Mouse (Mus musculus) lung, postnatal 0 days (tissue): ENCODE data around the gene Ddr1. TPM values are rescaled to one million over a fixed set of nuclear protein-coding genes. Genes with fewer than 3 reads are reported as not detected.

Source experiments
- ATAC-seq: fragments of 200-750 bp; cut with Nextera tagmentation; 2 replicates; pipeline ENCODE4 v1.8.0; 2017; ENCODE audit warnings: moderate library complexity
- DNase-seq: peaks from one replicate; pipeline ENCODE4 v3.0.0-alpha.2; 2016; ENCODE audit warnings: low spot score
- H3K27ac ChIP-seq: fragments of 300-500 bp; sonication (generic); 2 replicates; pipeline ENCODE4 v1.5.1; 2014; ENCODE audit warnings: antibody characterized with exemption, mild to moderate bottlenecking, low read length, mixed read lengths
- H3K27me3 ChIP-seq: fragments of 300-500 bp; sonication (generic); replicated peaks from 2 replicates; pipeline ENCODE4 v1.6.1; 2014; ENCODE audit warnings: low read length, mixed read lengths; ENCODE audit not compliant: insufficient read depth
- H3K36me3 ChIP-seq: fragments of 300-500 bp; sonication (generic); 2 replicates; pipeline ENCODE4 v1.6.1; 2014; ENCODE audit warnings: low read length, mixed read lengths; ENCODE audit not compliant: insufficient read depth
- H3K4me1 ChIP-seq: fragments of 300-500 bp; sonication (generic); 2 replicates; pipeline ENCODE4 v1.6.1; 2014; ENCODE audit warnings: antibody characterized with exemption, low read depth, low read length, mixed read lengths; ENCODE audit not compliant: insufficient read depth
- H3K4me2 ChIP-seq: fragments of 300-500 bp; sonication (generic); replicated peaks from 2 replicates; pipeline ENCODE4 v1.6.1; 2014; ENCODE audit warnings: low read depth, mild to moderate bottlenecking, low read length, moderate library complexity, mixed read lengths
- H3K4me3 ChIP-seq: fragments of 300-500 bp; sonication (generic); 2 replicates; pipeline ENCODE4 v1.5.1; 2014; ENCODE audit warnings: low read depth, low read length
- H3K9ac ChIP-seq: fragments of 300-500 bp; sonication (generic); replicated peaks from 2 replicates; pipeline ENCODE4 v1.6.1; 2014; ENCODE audit warnings: low read depth, mild to moderate bottlenecking
- H3K9me3 ChIP-seq: fragments of 300-500 bp; sonication (generic); 2 replicates; pipeline ENCODE4 v1.6.1; 2016; ENCODE audit warnings: low read length, mixed read lengths
- CTCF ChIP-seq: IDR thresholded peaks from 2 replicates; pipeline ENCODE4 v1.5.1; 2016; ENCODE audit warnings: antibody characterized with exemption, mild to moderate bottlenecking
- EP300 ChIP-seq: IDR thresholded peaks from 2 replicates; pipeline ENCODE4 v1.6.1; 2016; ENCODE audit warnings: antibody characterized with exemption, mild to moderate bottlenecking, control low read depth
- WGBS: fragments of 180-500 bp; shearing (Covaris S2); extraction: QIAGEN DNeasy Blood & Tissue Kit; methylation state at CpG from one replicate; pipeline ENCODE4 v1.1.7; 2014; 5-methylcytosine and 5-hydroxymethylcytosine counted together
- polyA plus RNA-seq: library from polyadenylated mRNA; unstranded; fragments of >200 nt; fragmentation: Nextera tagmentation; extraction: Ambion mirVana; gene quantifications from 2 replicates; pipeline ENCODE4 v1.2.1, GENCODE M21; 2015

The Ddr1 gene
- polyA plus RNA-seq, 1 experiment from 2014 or later: 64.2 TPM

- 9% methylated on average over 15 of the region's 16 CpGs for WGBS
These were observed 6.5 kb downstream of the Ddr1 start for GRCm38 (mm10) chr17:35697759-35698500.

GRCm38 (mm10) chr17:35697429-35697758 is 7.0 kb downstream of the Ddr1 start:
- H3K27ac ChIP-seq: peak overlapping the region; percentile 75
- 0 out of 2 replicates have a peak overlapping the region, but pooled peaks have one; percentile 4 for H3K4me3 ChIP-seq
- no peaks in the 10 kb centered on the region for H3K27me3 ChIP-seq
- no peak for TF ChIP-seq EP300
- no peak for TF ChIP-seq CTCF
- H3K9ac ChIP-seq: 0 out of 2 replicates have a peak overlapping the region, but pooled peaks have one; percentile 23
- DNase-seq (no peak), ATAC-seq (no peak)
- WGBS: 13% methylated on average over 1 of the region's 1 CpGs
- peaks cover 8% of the 10 kb centered on the region; the same call in 1 of the 2 replicates for H3K36me3 ChIP-seq
- H3K9me3 ChIP-seq: no peaks in the 10 kb centered on the region
- H3K4me2 ChIP-seq: peak overlapping the region; percentile 56
- peaks cover 11% of the 10 kb centered on the region; the same call in 1 of the 2 replicates for H3K4me1 ChIP-seq

More at GRCm38 (mm10) chr17:35697759-35698500, 6.5 kb downstream of the Ddr1 start:
- Histone ChIP-seq H3K27me3 (no peaks in the 10 kb centered on the region), H3K9ac (0 out of 2 replicates have a peak overlapping the region, but pooled peaks have one; percentile 23), H3K4me2 (peak overlapping the region; percentile 56), H3K4me3 (peak overlapping the region; percentile 4; the same call in 1 of the 2 replicates), H3K4me1 (peaks cover 11% of the 10 kb centered on the region; the same call in 1 of the 2 replicates), H3K9me3 (no peaks in the 10 kb centered on the region), H3K27ac (peak overlapping the region; percentile 75), H3K36me3 (peaks cover 3% of the 10 kb centered on the region; the same call in 1 of the 2 replicates)
- TF ChIP-seq EP300 (no peak), CTCF (no peak)
- DNase-seq (peak; percentile 71), ATAC-seq (peak; percentile 37)

- peak; percentile 42; the same call in 1 of the 2 replicates for TF ChIP-seq EP300
- no peak for TF ChIP-seq CTCF
- Histone ChIP-seq H3K4me1 (peaks cover 6% of the 10 kb centered on the region; the same call in 1 of the 2 replicates), H3K4me3 (no peak overlapping the region), H3K9me3 (no peaks in the 10 kb centered on the region), H3K9ac (no peak overlapping the region), H3K36me3 (peaks cover 8% of the 10 kb centered on the region; the same call in 1 of the 2 replicates), H3K27me3 (no peaks in the 10 kb centered on the region), H3K4me2 (peak overlapping the region; percentile 56; the same call in 1 of the 2 replicates), H3K27ac (peak overlapping the region; percentile 75; the same call in 1 of the 2 replicates)
- 14% methylated on average over 6 of the region's 6 CpGs for WGBS
- DNase-seq (peak; percentile 39), ATAC-seq (no peak)
These were observed 7.7 kb downstream of the Ddr1 start for GRCm38 (mm10) chr17:35696691-35697090.

- H3K4me2 ChIP-seq: no peak overlapping the region
- no peak overlapping the region for H3K9ac ChIP-seq
- H3K9me3 ChIP-seq: no peaks in the 10 kb centered on the region
- H3K4me1 ChIP-seq: peaks cover 6% of the 10 kb centered on the region; the same call in 1 of the 2 replicates
- H3K27me3 ChIP-seq: no peaks in the 10 kb centered on the region
- H3K36me3 ChIP-seq: peaks cover 9% of the 10 kb centered on the region; the same call in 1 of the 2 replicates
- H3K4me3 ChIP-seq: no peak overlapping the region
- H3K27ac ChIP-seq: no peak overlapping the region
- peak; percentile 65 for TF ChIP-seq CTCF
- no peak for TF ChIP-seq EP300
- peak; percentile 58 for DNase-seq
- 98% methylated on average over 2 of the region's 2 CpGs for WGBS
- ATAC-seq: no peak
These were observed 9.1 kb downstream of the Ddr1 start for GRCm38 (mm10) chr17:35695289-35695688.

GRCm38 (mm10) chr17:35693906-35694305 is 10.5 kb downstream of the Ddr1 start:
- H3K36me3 ChIP-seq: peaks cover 16% of the 10 kb centered on the region; the same call in 1 of the 2 replicates
- H3K27me3 ChIP-seq: no peaks in the 10 kb centered on the region
- WGBS: 85% methylated on average over 5 of the region's 5 CpGs
- ATAC-seq: no peak
- DNase-seq: no peak
- no peak overlapping the region for H3K27ac ChIP-seq
- H3K9me3 ChIP-seq: no peaks in the 10 kb centered on the region
- no peak overlapping the region for H3K4me3 ChIP-seq
- no peak overlapping the region for H3K9ac ChIP-seq
- no peak overlapping the region for H3K4me2 ChIP-seq
- peaks cover 6% of the 10 kb centered on the region; the same call in 1 of the 2 replicates for H3K4me1 ChIP-seq
- TF ChIP-seq CTCF: no peak
- TF ChIP-seq EP300: no peak

- H3K27ac ChIP-seq: no peak overlapping the region
These were observed 12.1 kb downstream of the Ddr1 start for GRCm38 (mm10) chr17:35692368-35692767.

More at GRCm38 (mm10) chr17:35692368-35692767, 12.1 kb downstream of the Ddr1 start:
- Histone ChIP-seq H3K27me3 (no peaks in the 10 kb centered on the region), H3K4me3 (no peak overlapping the region), H3K4me2 (no peak overlapping the region), H3K9me3 (no peaks in the 10 kb centered on the region), H3K36me3 (peaks cover 22% of the 10 kb centered on the region; the same call in 1 of the 2 replicates), H3K9ac (no peak overlapping the region), H3K4me1 (peaks cover under 1% of the 10 kb centered on the region; the same call in 1 of the 2 replicates)
- DNase-seq (no peak), ATAC-seq (no peak)
- 76% methylated on average over 4 of the region's 4 CpGs for WGBS
- no peak for TF ChIP-seq EP300
- TF ChIP-seq CTCF: no peak
